Mouse (Mus musculus): ENCODE data around the gene Mad2l1bp. TPM values are rescaled to one million over a fixed set of nuclear protein-coding genes. Genes with fewer than 3 reads are reported as not detected.

Mad2l1bp gene
- polyA plus RNA-seq (2012; rRNA removed): 19.4 and 20.0 TPM in 2 replicates

GRCm38 (mm10) chr17:46152847-46153782 lies at the start of gene Mad2l1bp:
TSS of gene Mad2l1bp (minus strand) at chr17:46153553.

GRCm38 (mm10) chr17:46202421-46203071 lies 49.2 kb upstream of the Mad2l1bp start, which contains the start of the genes Polh and Xpo5:
TSS of gene Polh (minus strand) at chr17:46202645.
TSS of gene Xpo5 (plus strand) at chr17:46202782.

GRCm38 (mm10) chr17:46160686-46161085 lies 7.3 kb upstream of the Mad2l1bp start, which contains the start of gene Gtpbp2:
TSS of gene Gtpbp2 (plus strand) at chr17:46161032.

GRCm38 (mm10) chr17:46143578-46144423 lies 9.6 kb downstream of the Mad2l1bp start, which contains the start of gene Rsph9:
TSS of gene Rsph9 (minus strand) at chr17:46144216.

GRCm38 (mm10) chr17:46110402-46111289 lies 42.7 kb downstream of the Mad2l1bp start, which contains the start of gene Mrps18a:
TSS of gene Mrps18a (plus strand) at chr17:46110986.

Other genes with a start within 250 kb of the Mad2l1bp start
- gene Vegfa, start 121.2 kb downstream of the Mad2l1bp start, polyA plus RNA-seq (2012; rRNA removed): 95.8 and 106 TPM in 2 replicates
- gene Mrps18a, start 42.6 kb downstream of the Mad2l1bp start, polyA plus RNA-seq (2012; rRNA removed): 24.6 and 25.1 TPM in 2 replicates
- 1.4 and 1.6 TPM in 2 replicates for gene Rsph9, start 9.3 kb downstream of the Mad2l1bp start, polyA plus RNA-seq (2012; rRNA removed)
- 88.1 and 108 TPM in 2 replicates for gene Gtpbp2, start 7.5 kb upstream of the Mad2l1bp start, polyA plus RNA-seq (2012; rRNA removed)
- gene Polh, start 49.1 kb upstream of the Mad2l1bp start, polyA plus RNA-seq (2012; rRNA removed): 5.7 and 5.9 TPM in 2 replicates
- 10.5 and 11.9 TPM in 2 replicates for gene Xpo5, start 49.2 kb upstream of the Mad2l1bp start, polyA plus RNA-seq (2012; rRNA removed)
- gene Polr1c, start 94.5 kb upstream of the Mad2l1bp start, polyA plus RNA-seq (2012; rRNA removed): 31.3 and 34.1 TPM in 2 replicates
- gene Yipf3, start 94.5 kb upstream of the Mad2l1bp start, polyA plus RNA-seq (2012; rRNA removed): 36.4 and 36.8 TPM in 2 replicates
- gene Lrrc73, start 100.0 kb upstream of the Mad2l1bp start, polyA plus RNA-seq (2012; rRNA removed): 0.08 and 0.12 TPM in 2 replicates
- 9.1 and 9.2 TPM in 2 replicates for gene Tjap1, start 129.5 kb upstream of the Mad2l1bp start, polyA plus RNA-seq (2012; rRNA removed)
- 0.02 TPM in 2 replicates for gene Dlk2, start 143.9 kb upstream of the Mad2l1bp start, polyA plus RNA-seq (2012; rRNA removed)
- 2.9 and 3.6 TPM in 2 replicates for gene Abcc10, start 174.8 kb upstream of the Mad2l1bp start, polyA plus RNA-seq (2012; rRNA removed)
- gene Zfp318, start 230.2 kb upstream of the Mad2l1bp start, polyA plus RNA-seq (2012; rRNA removed): 2.4 and 2.8 TPM in 2 replicates

All from liver, embryonic 18 days (tissue).